ENCODE assay signal across 8 mouse cellular contexts in genomic region chr1:180904039-180904814, GRCm38 (mm10). TPM values are rescaled to one million over a fixed set of nuclear protein-coding genes. Genes with fewer than 3 reads are reported as not detected.
DNase-seq lines count a peak whose midpoint lies in the region; ATAC-seq and TF ChIP-seq lines count a peak whose summit lies in the region.

Gene Pycr2 (plus strand): TSS chr1:180904293.

- peak within 1 kb of the TSS; percentile 88 for H3K4me3 ChIP-seq in bone marrow macrophage, adult 2 months (ENCODE audit: insufficient read depth, low read length)
- peak within 1 kb of the TSS; percentile 71 for H3K4me3 ChIP-seq in embryonic fibroblast, embryonic 13.5 days (ENCODE audit: insufficient read depth, low read length)
- H3K4me3 ChIP-seq in kidney, embryonic 15.5 days (replicated peaks): peak within 1 kb of the TSS; percentile 85

- TF ChIP-seq CTCF in bone marrow macrophage, adult 2 months (IDR thresholded peaks at IDR 0.05; ENCODE audit: low read depth, low read length): no peak
- no peak for TF ChIP-seq CTCF in embryonic fibroblast, embryonic 13.5 days (IDR thresholded peaks at IDR 0.05; ENCODE audit: borderline replicate concordance, insufficient read depth, low read length)

- H3K4me1 ChIP-seq in bone marrow macrophage, adult 2 months (ENCODE audit: control insufficient read depth, insufficient read depth, low read length): peaks cover 9% of the 10 kb centered on the region
- H3K4me1 ChIP-seq in embryonic fibroblast, embryonic 13.5 days (ENCODE audit: control insufficient read depth, insufficient read depth, low read length): peaks cover 3% of the 10 kb centered on the region; the same call in 1 of the 2 replicates
- H3K4me1 ChIP-seq in kidney, embryonic 15.5 days: peaks cover 25% of the 10 kb centered on the region

- peak within 1 kb of the TSS; percentile 82 for H3K4me2 ChIP-seq in kidney, embryonic 15.5 days

- H3K36me3 ChIP-seq in kidney, embryonic 15.5 days: peaks cover 33% of the 10 kb centered on the region

- H3K27me3 ChIP-seq in kidney, embryonic 15.5 days: peaks cover 3% of the 10 kb centered on the region; the same call in 1 of the 2 replicates

- TF ChIP-seq POLR2A in bone marrow macrophage, adult 2 months (IDR thresholded peaks at IDR 0.05; ENCODE audit: borderline replicate concordance, low read depth, low read length): no peak
- peak; percentile 85 for TF ChIP-seq POLR2A in embryonic fibroblast, embryonic 13.5 days (IDR thresholded peaks at IDR 0.05; ENCODE audit: low read depth, low read length)

- DNase-seq in A20 (ENCODE audit: low read depth, low spot score) (peak; percentile 96), liver (peak; percentile 98)
- peak; percentile 93 for DNase-seq in heart, adult 9 months (ENCODE audit: low spot score in 2 of 2)
- DNase-seq in spleen, postnatal 4 days (ENCODE audit: low spot score in 2 of 2): peak; percentile 94 to 97

- H3K9me3 ChIP-seq in kidney, embryonic 15.5 days (replicated peaks): no peaks in the 10 kb centered on the region

- WGBS in kidney, embryonic 15.5 days: under 1% methylated on average over 52 of the region's 52 CpGs

- peak within 1 kb of the TSS; percentile 93 for H3K9ac ChIP-seq in kidney, embryonic 15.5 days

- peak; percentile 98 for ATAC-seq in kidney, embryonic 15.5 days (replicated peaks; ENCODE audit: low FRiP score)
- peak; percentile 95 for ATAC-seq in monocyte, adult 5-6 weeks (replicated peaks; ENCODE audit: insufficient number of reproducible peaks, low FRiP score, low TSS enrichment, poor library complexity, severe bottlenecking)

- peak within 1 kb of the TSS; percentile 63 for H3K27ac ChIP-seq in bone marrow macrophage, adult 2 months (ENCODE audit: insufficient read depth, low read depth, low read length)
- H3K27ac ChIP-seq in embryonic fibroblast, embryonic 13.5 days (ENCODE audit: insufficient read depth, low read length): peak within 1 kb of the TSS; percentile 29
- peak within 1 kb of the TSS; percentile 90 for H3K27ac ChIP-seq in kidney, embryonic 15.5 days

RNA-seq across cellular contexts. Expression of gene Pycr2, which starts in this region (rescaled TPM):
- polyA plus RNA-seq in bone marrow macrophage, adult 2 months (2012; ENCODE audit: insufficient read depth, insufficient read length, missing spikeins): 19.2 and 20.9 TPM in 2 replicates
- 21.2 and 26.0 TPM in 2 replicates for polyA plus RNA-seq in embryonic fibroblast, embryonic 13.5 days (2011; ENCODE audit: insufficient read length, low read depth, missing spikeins)
- 96.2 and 103 TPM in 2 replicates for polyA plus RNA-seq in kidney, embryonic 15.5 days (2015; fragmentation: Nextera tagmentation; extraction: Ambion mirVana)
- total RNA-seq in monocyte, adult 5-6 weeks (2017): 12.9 to 16.2 TPM (median 14.3 TPM) in 3 replicates

Comparison
In these comparisons a context has a peak if more than half of its experiments do, and no peak if none do; other contexts are left out.
1. Peak in every context shown above with its lines: DNase-seq, ATAC-seq, H3K4me3 ChIP-seq and H3K27ac ChIP-seq.
2. H3K27ac ChIP-seq: peak in every context shown above with its lines; median percentile 90 in kidney, embryonic 15.5 days; 63 in bone marrow macrophage, adult 2 months; 29 in embryonic fibroblast, embryonic 13.5 days.